Mouse (Mus musculus) limb, embryonic 12.5 days (tissue): ENCODE results near the gene Acoxl. TPM values are rescaled to one million over a fixed set of nuclear protein-coding genes. Genes with fewer than 3 reads are reported as not detected.

Experiments
- ATAC-seq: fragments of 200-750 bp; cut with Nextera tagmentation; 2 replicates; pipeline ENCODE4 v1.8.0; 2017; ENCODE audit warnings: low read depth, moderate TSS enrichment; ENCODE audit not compliant: insufficient number of reproducible peaks, insufficient read depth, low FRiP score, low TSS enrichment
- H3K27ac ChIP-seq: fragments of 300-500 bp; sonication (generic); 2 replicates; pipeline ENCODE4 v1.5.1; 2016; ENCODE audit warnings: mild to moderate bottlenecking, moderate library complexity
- H3K27me3 ChIP-seq: fragments of 300-500 bp; sonication (generic); 2 replicates; pipeline ENCODE4 v1.6.1; 2016; ENCODE audit warnings: mild to moderate bottlenecking, moderate library complexity
- H3K36me3 ChIP-seq: fragments of 300-500 bp; sonication (generic); 2 replicates; pipeline ENCODE4 v1.6.1; 2016; ENCODE audit warnings: mild to moderate bottlenecking, moderate library complexity
- H3K4me1 ChIP-seq: fragments of 300-500 bp; sonication (generic); replicated peaks from 2 replicates; pipeline ENCODE4 v1.6.1; 2016
- H3K4me2 ChIP-seq: fragments of 300-500 bp; sonication (generic); 2 replicates; pipeline ENCODE4 v1.6.1; 2016; ENCODE audit warnings: mild to moderate bottlenecking, moderate library complexity
- H3K4me3 ChIP-seq: fragments of 300-500 bp; sonication (generic); replicated peaks from 2 replicates; pipeline ENCODE4 v1.5.1; 2016; ENCODE audit warnings: mild to moderate bottlenecking
- H3K9ac ChIP-seq: fragments of 300-500 bp; sonication (generic); replicated peaks from 2 replicates; pipeline ENCODE4 v1.6.1; 2016; ENCODE audit warnings: mild to moderate bottlenecking, moderate library complexity
- H3K9me3 ChIP-seq: fragments of 300-500 bp; sonication (generic); 2 replicates; pipeline ENCODE4 v1.6.1; 2016; ENCODE audit warnings: mild to moderate bottlenecking, moderate library complexity
- WGBS: fragments of 180-500 bp; shearing (Covaris S2); methylation state at CpG from one replicate; pipeline ENCODE4 v1.1.7; 2016; 5-methylcytosine and 5-hydroxymethylcytosine counted together
- polyA plus RNA-seq: library from polyadenylated mRNA; unstranded; fragments of >200 nt; fragmentation: Nextera tagmentation; extraction: Ambion mirVana; gene quantifications from 2 replicates; pipeline ENCODE4 v1.2.1, GENCODE M21; 2016

The Acoxl gene
- 0.13 and 0.16 TPM in 2 replicates for polyA plus RNA-seq

DNA sequence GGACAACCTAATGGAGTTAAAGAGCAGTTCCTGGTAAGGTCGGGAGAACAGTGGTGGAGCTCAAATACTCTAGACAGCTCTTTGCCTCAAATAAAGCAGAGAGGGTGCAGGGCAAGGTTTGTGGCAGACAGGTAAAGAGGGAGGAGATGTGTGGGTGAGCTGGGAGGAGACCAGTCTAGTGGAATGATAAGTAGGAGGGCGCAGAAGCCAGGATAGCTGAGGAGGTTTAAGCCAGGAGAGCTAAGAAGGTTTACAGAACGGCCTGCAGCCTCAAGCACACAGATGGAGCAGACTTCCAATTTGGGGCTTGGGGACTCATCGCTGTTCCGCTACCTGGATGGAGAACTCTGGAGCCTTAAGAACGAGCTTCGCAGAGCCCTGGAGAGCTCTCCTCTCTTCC, at the start of gene Acoxl:
Acoxl (plus strand) TSS at position 301 of the 400 bp plus-strand sequence.
- no peak for ATAC-seq
- WGBS, result 64% methylated on average over 7 of the region's 7 CpGs
- Histone ChIP-seq H3K27me3 (peaks cover 54% of the 10 kb centered on the region), H3K36me3 (no peaks in the 10 kb centered on the region), H3K9me3 (no peaks in the 10 kb centered on the region), H3K4me2 (no peak within 1 kb of the TSS), H3K27ac (no peak within 1 kb of the TSS), H3K9ac (no peak within 1 kb of the TSS), H3K4me1 (no peaks in the 10 kb centered on the region), H3K4me3 (no peak within 1 kb of the TSS)

GRCm38 (mm10) chr2:127789138-127789537, 49.5 kb upstream of the Acoxl start:
- H3K4me2 ChIP-seq, result peak overlapping the region; percentile 67
- H3K9ac ChIP-seq, result peak overlapping the region; percentile 80
- ATAC-seq, result no peak
- 7% methylated on average over 11 of the region's 11 CpGs for WGBS
- no peaks in the 10 kb centered on the region for H3K36me3 ChIP-seq
- H3K4me1 ChIP-seq, result peaks cover 19% of the 10 kb centered on the region
- H3K9me3 ChIP-seq, result no peaks in the 10 kb centered on the region
- H3K4me3 ChIP-seq, result peak overlapping the region; percentile 68
- H3K27me3 ChIP-seq, result no peaks in the 10 kb centered on the region
- H3K27ac ChIP-seq, result peak overlapping the region; percentile 80

DNA sequence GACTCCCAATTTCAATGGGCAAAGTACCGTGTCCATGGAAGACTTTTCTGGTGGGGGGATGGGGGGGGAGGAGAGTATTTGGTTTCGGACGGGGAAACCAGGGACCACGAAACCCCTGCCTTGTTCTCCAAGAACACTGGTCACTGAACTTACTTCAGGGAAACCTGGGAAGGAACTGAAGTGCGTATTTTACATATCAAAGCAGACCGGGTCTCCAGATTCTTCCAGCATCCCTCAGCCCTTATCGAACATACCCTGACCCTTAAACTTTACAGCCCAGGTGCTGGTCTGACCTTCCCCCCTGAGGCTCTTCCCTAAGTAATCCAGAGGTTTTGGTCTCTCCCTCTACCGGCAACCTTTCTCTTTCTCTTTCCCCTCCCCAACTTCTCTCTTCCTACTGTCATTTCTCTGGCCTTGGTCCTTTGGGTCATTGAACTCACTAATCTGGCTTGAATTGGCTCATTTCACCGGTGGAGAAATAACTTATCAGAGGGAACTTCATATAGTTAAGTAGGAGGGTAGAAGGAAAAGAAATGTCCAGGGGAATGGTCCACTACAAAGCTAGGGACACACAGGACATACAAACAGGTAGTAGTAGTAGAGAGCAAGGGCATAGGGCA, 48.9 kb upstream of the Acoxl start:
- H3K9me3 ChIP-seq, result no peaks in the 10 kb centered on the region
- 19% methylated on average over 9 of the region's 9 CpGs for WGBS

GRCm38 (mm10) chr2:127791919-127792603, 46.6 kb upstream of the Acoxl start, which contains the start of gene Mtln:
Gene Mtln (minus strand): TSS chr2:127792488.
- peak within 1 kb of the TSS; percentile 77 for H3K9ac ChIP-seq
- peak within 1 kb of the TSS; percentile 72 for H3K4me3 ChIP-seq
- H3K9me3 ChIP-seq, result no peaks in the 10 kb centered on the region
- peaks cover 19% of the 10 kb centered on the region for H3K4me1 ChIP-seq
- no peaks in the 10 kb centered on the region for H3K36me3 ChIP-seq
- peak within 1 kb of the TSS; percentile 89 for H3K27ac ChIP-seq
- no peaks in the 10 kb centered on the region for H3K27me3 ChIP-seq
- H3K4me2 ChIP-seq, result peak within 1 kb of the TSS; percentile 56
- peak; percentile 93 for ATAC-seq
- WGBS, result 3% methylated on average over 37 of the region's 37 CpGs

More for the DNA sequence above, 48.9 kb upstream of the Acoxl start:
- peaks cover 19% of the 10 kb centered on the region for H3K4me1 ChIP-seq
- no peak for ATAC-seq
- H3K27me3 ChIP-seq, result no peaks in the 10 kb centered on the region
- H3K27ac ChIP-seq, result no peak overlapping the region; the same call in 1 of the 2 replicates
- no peaks in the 10 kb centered on the region for H3K36me3 ChIP-seq
- H3K4me3 ChIP-seq, result peak overlapping the region; percentile 68
- peak overlapping the region; percentile 67 for H3K4me2 ChIP-seq
- H3K9ac ChIP-seq, result no peak overlapping the region

DNA sequence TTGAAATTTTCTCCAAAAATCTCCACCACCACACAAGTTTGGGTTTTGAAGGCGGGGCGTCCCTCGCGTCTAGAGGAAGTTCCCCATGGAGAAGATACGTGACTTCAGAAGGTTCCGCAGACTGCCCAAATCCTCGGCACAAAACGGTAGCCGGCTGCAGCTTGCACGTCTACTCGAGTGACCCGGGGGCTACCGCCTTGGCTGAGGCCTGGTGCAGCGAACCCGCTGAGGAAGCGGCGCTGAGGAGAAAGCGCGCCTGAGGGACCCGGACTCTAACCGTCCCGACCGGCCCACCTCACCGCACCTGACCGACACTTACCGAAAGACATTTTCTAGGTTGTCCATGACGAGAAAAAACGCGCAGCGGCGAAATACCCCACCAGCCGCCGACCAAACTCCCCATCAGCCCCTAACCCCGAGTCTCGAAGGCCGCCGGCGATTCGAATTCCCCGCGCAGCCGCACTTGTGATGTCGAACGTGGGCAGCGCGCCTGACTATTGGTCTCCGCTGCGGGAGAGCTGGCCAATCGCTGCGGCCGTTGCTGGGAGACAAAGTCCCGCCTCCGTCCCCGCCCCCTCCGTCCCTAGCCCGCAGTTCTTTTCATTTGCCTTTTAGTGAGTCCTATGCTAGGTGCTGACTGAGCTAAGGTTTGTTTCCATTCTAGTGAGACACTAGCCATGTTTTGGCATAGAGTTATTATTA, 7.1 kb upstream of the Acoxl start, which contains the start of gene Bub1:
Bub1 (minus strand) TSS at position 465 of the 702 bp plus-strand sequence.
- Histone ChIP-seq H3K9me3 (no peaks in the 10 kb centered on the region), H3K4me1 (peaks cover 10% of the 10 kb centered on the region), H3K9ac (peak within 1 kb of the TSS; percentile 71), H3K27me3 (0 out of 2 replicates have a peak, but pooled peaks cover 2% of the 10 kb centered on the region), H3K27ac (peak within 1 kb of the TSS; percentile 45; the same call in 1 of the 2 replicates), H3K4me2 (peak within 1 kb of the TSS; percentile 76), H3K36me3 (peaks cover 13% of the 10 kb centered on the region; the same call in 1 of the 2 replicates), H3K4me3 (peak within 1 kb of the TSS; percentile 78)
- peak; percentile 96 for ATAC-seq
- WGBS, result under 1% methylated on average over 56 of the region's 56 CpGs

DNA sequence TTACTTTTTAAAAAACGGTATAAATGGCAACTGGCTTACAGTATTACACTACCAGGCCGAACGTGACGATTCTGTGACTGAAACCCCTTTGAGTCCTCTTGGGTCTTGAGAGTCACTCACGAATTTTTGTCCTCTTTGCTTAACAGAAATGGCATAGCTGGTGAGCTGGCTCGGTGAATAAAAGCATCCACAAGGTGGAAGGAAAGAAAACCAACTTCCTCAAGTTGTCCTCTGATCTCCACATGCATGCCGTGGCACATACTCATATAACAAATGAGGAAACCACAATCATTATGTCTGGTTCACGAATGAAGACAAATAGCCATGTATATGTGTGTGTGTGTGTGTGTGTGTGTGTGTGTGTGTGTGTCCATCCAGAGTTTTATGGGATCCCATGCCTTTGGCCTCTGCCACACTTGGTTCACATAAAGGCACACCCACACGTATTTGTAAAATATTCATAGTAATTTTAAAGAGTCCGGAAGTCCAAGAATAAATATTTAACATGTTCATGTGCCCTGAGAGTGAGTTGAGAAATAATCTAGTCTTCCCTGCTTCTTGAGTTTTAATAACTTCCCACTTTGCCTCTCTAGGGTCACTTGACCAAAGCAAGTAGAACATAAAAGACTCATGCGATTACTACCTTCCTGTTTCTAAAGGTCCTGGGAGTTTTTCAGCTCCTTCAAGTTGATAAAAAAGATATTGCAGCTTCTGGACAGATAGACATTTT, 6.4 kb upstream of the Acoxl start:
- Histone ChIP-seq H3K27ac (0 out of 2 replicates have a peak overlapping the region, but pooled peaks have one; percentile 17), H3K4me3 (peak overlapping the region; percentile 78), H3K9ac (peak overlapping the region; percentile 27; the same call in 1 of the 2 replicates), H3K9me3 (no peaks in the 10 kb centered on the region), H3K36me3 (peaks cover 8% of the 10 kb centered on the region; the same call in 1 of the 2 replicates), H3K4me1 (peaks cover 10% of the 10 kb centered on the region), H3K27me3 (peaks cover 7% of the 10 kb centered on the region), H3K4me2 (peak overlapping the region; percentile 76)
- 46% methylated on average over 11 of the region's 11 CpGs for WGBS
- ATAC-seq, result no peak; the same call in 1 of the 2 replicates

DNA sequence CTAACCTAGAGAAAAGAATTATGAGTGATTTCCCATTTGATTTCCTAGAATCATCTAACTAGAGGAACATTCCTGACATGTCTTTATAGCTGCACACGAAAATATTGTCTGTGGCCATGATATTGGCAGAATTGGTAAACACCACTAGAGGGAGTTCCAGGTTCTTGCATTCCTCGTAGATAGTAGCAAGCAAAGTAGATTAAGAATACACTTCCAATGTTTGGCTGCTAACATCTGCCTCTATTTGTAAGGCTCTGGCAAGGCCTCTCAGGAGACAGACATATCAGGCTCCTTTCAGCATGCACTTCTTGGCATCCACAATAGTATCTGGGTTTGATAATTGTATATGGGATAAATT, 5.9 kb upstream of the Acoxl start:
- H3K27ac ChIP-seq, result no peak overlapping the region
- peaks cover 7% of the 10 kb centered on the region; the same call in 1 of the 2 replicates for H3K36me3 ChIP-seq
- no peak for ATAC-seq
- peaks cover 12% of the 10 kb centered on the region for H3K27me3 ChIP-seq
- no peak overlapping the region for H3K4me2 ChIP-seq
- peaks cover 10% of the 10 kb centered on the region for H3K4me1 ChIP-seq
- 22% methylated on average over 2 of the region's 2 CpGs for WGBS
- no peak overlapping the region for H3K9ac ChIP-seq
- no peaks in the 10 kb centered on the region for H3K9me3 ChIP-seq
- no peak overlapping the region for H3K4me3 ChIP-seq

- 16% methylated on average over 11 of the region's 11 CpGs for WGBS
- Histone ChIP-seq H3K36me3 (no peaks in the 10 kb centered on the region), H3K4me1 (no peaks in the 10 kb centered on the region), H3K4me3 (no peak overlapping the region), H3K27ac (no peak overlapping the region), H3K9me3 (no peaks in the 10 kb centered on the region), H3K9ac (no peak overlapping the region), H3K27me3 (peaks cover 54% of the 10 kb centered on the region), H3K4me2 (no peak overlapping the region)
- ATAC-seq, result no peak
These were observed 749 bp downstream of the Acoxl start for GRCm38 (mm10) chr2:127839425-127839824.

DNA sequence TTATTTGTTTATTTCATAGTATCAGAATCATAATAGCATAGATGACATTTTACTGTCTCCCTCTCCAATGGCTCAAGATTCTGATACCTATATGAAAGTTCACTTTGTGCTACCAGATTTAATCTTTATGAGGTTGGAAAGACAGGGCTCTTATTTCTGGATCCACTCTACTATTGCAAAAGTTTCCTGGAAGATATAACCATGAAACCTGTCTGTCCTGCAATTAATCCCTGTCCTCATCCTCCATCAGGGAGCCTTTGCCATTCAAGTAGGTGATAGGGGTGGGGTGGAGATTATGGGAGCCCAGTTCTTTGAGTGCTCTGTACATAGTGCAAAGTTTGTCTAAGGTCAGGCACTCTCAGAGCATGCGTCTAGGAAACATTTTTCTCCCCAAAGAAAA, 2.7 kb downstream of the Acoxl start:
- no peak for ATAC-seq
- Histone ChIP-seq H3K27ac (no peak overlapping the region), H3K4me1 (no peaks in the 10 kb centered on the region), H3K36me3 (no peaks in the 10 kb centered on the region), H3K9ac (no peak overlapping the region), H3K4me2 (no peak overlapping the region), H3K27me3 (peaks cover 55% of the 10 kb centered on the region), H3K4me3 (no peak overlapping the region), H3K9me3 (no peaks in the 10 kb centered on the region)
- 87% methylated on average over 1 of the region's 1 CpGs for WGBS

DNA sequence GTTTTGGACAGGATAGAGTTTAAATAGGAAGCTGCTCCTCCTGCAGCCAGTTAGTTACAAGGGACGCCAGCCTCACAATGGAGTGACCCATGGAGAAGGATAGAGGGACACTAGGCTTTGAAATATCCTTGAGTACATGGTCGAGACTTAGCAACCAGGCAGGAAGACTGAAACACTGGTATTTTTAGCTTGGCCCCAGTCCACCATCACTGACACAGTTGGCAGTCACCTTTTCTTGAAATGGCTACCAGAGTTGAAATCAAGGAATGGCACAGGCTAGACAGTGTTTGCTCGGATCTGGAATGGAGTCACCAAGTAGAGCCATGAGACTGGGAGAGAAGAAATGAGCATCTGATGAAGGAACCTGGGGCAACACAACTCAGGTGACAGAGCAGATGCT, 3.7 kb downstream of the Acoxl start:
- Histone ChIP-seq H3K27ac (no peak overlapping the region), H3K9me3 (no peaks in the 10 kb centered on the region), H3K9ac (no peak overlapping the region), H3K36me3 (no peaks in the 10 kb centered on the region), H3K27me3 (peaks cover 48% of the 10 kb centered on the region), H3K4me2 (no peak overlapping the region), H3K4me1 (no peaks in the 10 kb centered on the region), H3K4me3 (no peak overlapping the region)
- WGBS, result 79% methylated on average over 3 of the region's 3 CpGs
- ATAC-seq, result no peak
